Mouse (Mus musculus) 416B (cell line): ENCODE data around the gene Mvd.
A peak's percentile ranks its signal among the peaks of the same experiment; 100 is the strongest.

Source experiments
- DNase-seq: peaks from one replicate; pipeline ENCODE4 v3.0.0; 2011; ENCODE audit warnings: low read depth

Mvd gene

GRCm38 (mm10) chr8:122443262-122444006, at the start of gene Mvd:
TSS of gene Mvd (minus strand) at chr8:122443422.
- peak; percentile 99 for DNase-seq

GRCm38 (mm10) chr8:122488387-122488786, 45.2 kb upstream of the Mvd start:
- no peak for DNase-seq

- peak; percentile 90 for DNase-seq
These were observed 41.6 kb upstream of the Mvd start for GRCm38 (mm10) chr8:122484831-122485230.

GRCm38 (mm10) chr8:122483877-122484276, 40.7 kb upstream of the Mvd start:
- peak; percentile 54 for DNase-seq

- DNase-seq = no peak
These were observed 39.2 kb upstream of the Mvd start for GRCm38 (mm10) chr8:122482448-122482847.

- peak; percentile 84 for DNase-seq
These were observed 32.5 kb upstream of the Mvd start, which contains the start of the genes Rnf166 and Ctu2 for GRCm38 (mm10) chr8:122475580-122476320. TSS of gene Rnf166 (minus strand) at chr8:122476064. TSS of gene Ctu2 (plus strand) at chr8:122476143.

GRCm38 (mm10) chr8:122474951-122475560, 31.8 kb upstream of the Mvd start:
- DNase-seq = peak; percentile 64

- DNase-seq = peak; percentile 95
These were observed 30.7 kb upstream of the Mvd start for GRCm38 (mm10) chr8:122473911-122474421.

- DNase-seq = no peak
These were observed 27.5 kb upstream of the Mvd start for GRCm38 (mm10) chr8:122470691-122471090.

- DNase-seq = no peak
These were observed 26.7 kb upstream of the Mvd start for GRCm38 (mm10) chr8:122469965-122470364.

GRCm38 (mm10) chr8:122469407-122469806, 26.2 kb upstream of the Mvd start:
- no peak for DNase-seq

GRCm38 (mm10) chr8:122467816-122468215, 24.6 kb upstream of the Mvd start:
- DNase-seq = no peak

- DNase-seq = no peak
These were observed 21.8 kb upstream of the Mvd start for GRCm38 (mm10) chr8:122464985-122465384.

- DNase-seq = peak; percentile 62
These were observed 20.7 kb upstream of the Mvd start for GRCm38 (mm10) chr8:122463651-122464640.

- DNase-seq = no peak
These were observed 19.3 kb upstream of the Mvd start for GRCm38 (mm10) chr8:122462510-122462909.

GRCm38 (mm10) chr8:122461473-122462148, 18.4 kb upstream of the Mvd start:
- DNase-seq = peak; percentile 24

- DNase-seq = peak; percentile 57
These were observed 17.6 kb upstream of the Mvd start, which contains the start of gene Snai3 for GRCm38 (mm10) chr8:122460524-122461472. TSS of gene Snai3 (minus strand) at chr8:122460733.

- DNase-seq = no peak
These were observed 16.8 kb upstream of the Mvd start for GRCm38 (mm10) chr8:122459990-122460389.

GRCm38 (mm10) chr8:122459218-122459900, 16.1 kb upstream of the Mvd start:
- no peak for DNase-seq
